Mouse (Mus musculus) bone marrow macrophage, adult 2 months (primary cell): ENCODE results near the gene Vcl.

Experiments
- CTCF ChIP-seq: IDR thresholded peaks from 2 replicates; pipeline ENCODE4 v1.5.1; 2012; ENCODE audit warnings: low read depth, mild to moderate bottlenecking, low read length, moderate library complexity
- POLR2A ChIP-seq: IDR thresholded peaks from 2 replicates; pipeline ENCODE4 v1.6.1; 2012; ENCODE audit warnings: mild to moderate bottlenecking, low read depth, low read length, borderline replicate concordance

DNA sequence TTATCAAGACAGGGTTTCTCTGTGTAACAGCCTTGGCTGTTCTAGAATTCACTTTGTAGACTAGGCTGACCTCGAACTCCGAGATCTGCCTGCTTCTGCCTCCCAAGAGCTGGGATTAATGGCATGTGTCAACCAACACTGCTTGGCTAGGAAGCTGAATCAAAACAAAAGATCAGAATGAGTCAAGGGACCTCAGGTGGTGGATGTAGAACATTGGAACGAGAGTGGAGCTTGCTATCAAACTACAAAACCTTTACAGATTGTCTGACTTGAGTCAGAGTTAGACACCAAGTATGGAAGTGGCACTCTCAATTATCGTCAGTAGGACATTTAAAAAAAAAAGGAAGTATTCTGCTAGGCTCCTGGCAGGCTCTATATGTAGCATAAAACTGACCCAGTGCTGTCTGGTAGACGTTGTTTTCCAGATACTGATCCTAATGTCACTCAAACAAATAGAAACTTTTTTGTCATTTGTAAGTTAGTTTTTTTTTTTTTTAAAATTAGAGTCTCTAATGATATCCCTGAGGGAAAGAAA lies 84.7 kb downstream of the Vcl start:
- TF ChIP-seq CTCF, result no peak
- no peak for TF ChIP-seq POLR2A
